Comparison of ENCODE assay signal across 8 mouse cellular contexts in the genomic region with DNA sequence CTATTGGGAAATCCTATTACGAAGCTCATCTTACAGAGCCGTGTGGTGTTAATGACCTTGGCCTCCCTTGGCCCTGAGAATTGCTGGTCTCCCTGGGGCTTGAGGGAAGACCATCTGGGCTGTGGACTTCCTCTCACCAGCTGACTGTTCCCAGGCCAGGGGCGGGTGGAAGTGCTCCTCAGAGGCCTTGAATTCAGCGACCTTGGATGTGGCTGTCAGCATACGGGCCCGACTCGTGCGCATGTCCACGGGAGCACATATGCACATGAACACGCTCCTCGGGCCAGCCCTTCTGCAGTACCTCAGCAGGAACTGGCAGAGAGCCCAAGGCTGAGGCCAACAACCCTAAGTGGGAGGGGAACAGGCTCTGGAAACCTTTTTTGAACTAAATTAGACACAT.
DNase-seq lines count a peak whose midpoint lies in the region; ATAC-seq lines count a peak whose summit lies in the region.

No protein-coding gene starts in this region.

- WGBS in hindbrain, embryonic 13.5 days: 38% methylated on average over 11 of the region's 11 CpGs

- ATAC-seq in hindbrain, embryonic 13.5 days (ENCODE audit: low FRiP score): peak; percentile 25; the same call in 1 of the 2 replicates
- ATAC-seq in megakaryocyte, adult 5-6 weeks (ENCODE audit: poor library complexity, severe bottlenecking): no peak

- H3K9ac ChIP-seq in hindbrain, embryonic 13.5 days: no peak overlapping the region

- intact Hi-C loops in left cerebral cortex, postnatal 4 days (cut with DNase I): no loop called here

- H3K27me3 ChIP-seq in hindbrain, embryonic 13.5 days: peaks cover 38% of the 10 kb centered on the region

- H3K4me1 ChIP-seq in hindbrain, embryonic 13.5 days (replicated peaks): peaks cover 50% of the 10 kb centered on the region

- no peaks in the 10 kb centered on the region for H3K36me3 ChIP-seq in hindbrain, embryonic 13.5 days

- H3K27ac ChIP-seq in hindbrain, embryonic 13.5 days: 0 out of 2 replicates have a peak overlapping the region, but pooled peaks have one; percentile 2

- H3K4me3 ChIP-seq in hindbrain, embryonic 13.5 days: no peak overlapping the region

- H3K9me3 ChIP-seq in hindbrain, embryonic 13.5 days: no peaks in the 10 kb centered on the region

- DNase-seq in left cerebral cortex, postnatal 4 days: peak; percentile 96
- no peak for DNase-seq in left cerebral cortex, adult 9 months (ENCODE audit: low spot score in 2 of 2)
- DNase-seq in cerebellum, adult 11-12 months: peak; percentile 93
- DNase-seq in lung, postnatal 14 days: peak; percentile 44
- DNase-seq in layer of hippocampus, adult 9-11 months: no peak
- no peak for DNase-seq in natural killer cell, adult 2 months (ENCODE audit: low spot score in 2 of 2)

- 0 out of 2 replicates have a peak overlapping the region, but pooled peaks have one; percentile 11 for H3K4me2 ChIP-seq in hindbrain, embryonic 13.5 days

Comparison
In these comparisons a context has a peak if more than half of its experiments do, and no peak if none do; other contexts are left out.
1. DNase-seq: peak in left cerebral cortex, postnatal 4 days (single experiment), cerebellum, adult 11-12 months (single experiment) and lung, postnatal 14 days (single experiment); none in left cerebral cortex, adult 9 months (0 of 2), layer of hippocampus, adult 9-11 months (single experiment) and natural killer cell, adult 2 months (0 of 2).